Mouse (Mus musculus): Measurements from ENCODE around the gene Uck1. TPM values are rescaled to one million over a fixed set of nuclear protein-coding genes. Genes with fewer than 3 reads are reported as not detected.
"Not testable (repeated sequence)": the region's sequence is repeated elsewhere in the genome, so short reads cannot be mapped to it uniquely, and the experiment has no call there.

Gene Uck1
- 10 to 100 TPM; 52.3 to 58.5 TPM for total RNA-seq (2021)
- long read RNA-seq, transcript Uck1-201 (7 exons, 2,005 nt) = major isoform, 47 of 60 reads
- long read RNA-seq, partial matches to known transcripts = 2 of 60 reads
- long read RNA-seq, other reads (novel, unspliced or antisense) = 10 of 60 reads

GRCm38 (mm10) chr2:32259657-32260417, at the start of gene Uck1:
TSS of gene Uck1 (minus strand) at chr2:32260159.
- peak; percentile 83 to 92 for DNase-seq (ENCODE audit: low spot score in 2 of 2)

DNA sequence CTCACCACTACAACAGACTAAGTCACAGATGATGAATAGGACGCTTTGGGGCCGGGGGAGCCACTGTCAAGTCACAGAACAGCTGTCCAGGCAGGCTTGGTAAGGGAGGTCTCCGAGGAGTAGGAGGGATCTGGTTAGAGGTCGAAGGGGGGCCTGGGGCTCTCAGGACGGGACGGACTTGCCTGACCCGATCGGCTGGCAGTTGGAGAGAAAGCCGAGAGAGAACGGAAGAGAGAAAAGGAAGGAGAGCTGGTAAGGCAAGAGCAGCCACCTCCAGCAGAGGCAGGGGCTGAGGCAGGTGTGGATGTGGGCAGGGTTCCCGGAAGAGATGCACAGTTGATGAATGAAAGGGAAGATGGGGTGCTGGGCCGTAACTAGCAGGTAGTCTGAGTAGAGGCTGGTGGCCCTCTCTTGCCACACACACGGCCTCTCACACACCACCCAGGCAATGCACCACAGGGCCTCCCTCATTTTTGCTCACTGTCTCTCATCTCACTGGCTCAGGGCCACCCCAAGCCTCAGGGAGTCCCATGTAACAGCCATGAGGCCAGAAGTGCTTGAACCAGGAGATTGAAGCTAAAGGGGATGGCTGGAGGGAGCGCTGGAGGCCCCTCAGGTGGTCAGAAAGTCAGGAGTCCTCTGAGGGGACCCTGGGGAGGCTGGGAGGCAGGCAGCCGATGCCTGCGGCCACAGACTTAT, 49.1 kb upstream of the Uck1 start:
- no peak for DNase-seq (ENCODE audit: low spot score in 2 of 2)

- DNase-seq (ENCODE audit: low spot score in 2 of 2) = peak; percentile 64 to 87
Observed at GRCm38 (mm10) chr2:32307941-32308760, 48.2 kb upstream of the Uck1 start.

- no peak for DNase-seq (ENCODE audit: low spot score in 2 of 2)
Observed at GRCm38 (mm10) chr2:32307247-32307798, 47.4 kb upstream of the Uck1 start.

- no peak for DNase-seq (ENCODE audit: low spot score in 2 of 2)
Observed at GRCm38 (mm10) chr2:32306176-32306575, 46.2 kb upstream of the Uck1 start.

DNA sequence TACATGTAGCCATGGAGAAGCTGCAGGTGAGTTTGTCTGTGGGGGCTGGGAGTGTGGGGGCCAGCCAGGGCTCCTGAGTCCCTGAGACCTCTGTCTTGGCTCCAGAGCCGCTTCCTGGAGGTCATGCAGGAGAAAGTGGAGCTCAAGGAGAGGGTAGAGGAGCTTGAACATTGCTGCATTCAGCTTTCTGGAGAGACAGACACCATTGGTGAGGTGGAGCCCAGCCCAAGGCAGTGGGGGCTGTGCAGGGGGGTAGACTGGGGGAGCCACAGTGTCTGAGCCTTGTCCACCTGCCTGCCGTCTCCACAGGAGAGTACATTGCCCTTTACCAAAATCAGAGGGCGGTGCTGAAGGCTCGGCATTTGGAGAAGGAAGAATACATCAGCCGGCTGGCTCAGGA, 45.7 kb upstream of the Uck1 start:
- DNase-seq (ENCODE audit: low spot score in 2 of 2) = peak in 1 of 2 experiments; percentile 12

GRCm38 (mm10) chr2:32304145-32304832, 44.3 kb upstream of the Uck1 start:
- DNase-seq (ENCODE audit: low spot score in 2 of 2) = peak in 1 of 2 experiments; percentile 79

- no peak for DNase-seq (ENCODE audit: low spot score in 2 of 2)
Observed at GRCm38 (mm10) chr2:32302952-32303351, 43.0 kb upstream of the Uck1 start.

GRCm38 (mm10) chr2:32299469-32299868, 39.5 kb upstream of the Uck1 start:
- DNase-seq (ENCODE audit: low spot score in 2 of 2) = no peak

- not testable (repeated sequence) for DNase-seq (ENCODE audit: low spot score in 2 of 2)
Observed at GRCm38 (mm10) chr2:32295842-32296241, 35.9 kb upstream of the Uck1 start.

DNA sequence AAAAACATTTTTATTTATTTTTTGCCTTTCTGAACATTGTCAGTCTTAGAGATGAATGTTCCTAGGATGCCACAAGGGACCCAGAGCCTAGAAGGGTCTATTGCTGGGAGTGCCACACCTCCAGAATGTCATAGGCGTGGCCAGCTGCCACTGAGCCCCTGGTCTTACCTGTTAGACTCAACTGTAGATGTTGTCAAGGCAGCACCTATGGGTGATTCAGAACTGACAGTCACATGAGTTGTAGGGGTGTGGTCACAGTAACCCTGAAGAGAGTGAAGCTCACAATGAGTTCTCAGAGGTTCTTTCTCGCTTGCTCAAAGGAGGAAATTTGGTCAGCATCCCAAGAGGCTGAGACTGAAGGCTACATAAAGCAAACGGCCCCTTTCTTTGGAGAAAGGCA, 35.3 kb upstream of the Uck1 start:
- no peak for DNase-seq (ENCODE audit: low spot score in 2 of 2)

DNA sequence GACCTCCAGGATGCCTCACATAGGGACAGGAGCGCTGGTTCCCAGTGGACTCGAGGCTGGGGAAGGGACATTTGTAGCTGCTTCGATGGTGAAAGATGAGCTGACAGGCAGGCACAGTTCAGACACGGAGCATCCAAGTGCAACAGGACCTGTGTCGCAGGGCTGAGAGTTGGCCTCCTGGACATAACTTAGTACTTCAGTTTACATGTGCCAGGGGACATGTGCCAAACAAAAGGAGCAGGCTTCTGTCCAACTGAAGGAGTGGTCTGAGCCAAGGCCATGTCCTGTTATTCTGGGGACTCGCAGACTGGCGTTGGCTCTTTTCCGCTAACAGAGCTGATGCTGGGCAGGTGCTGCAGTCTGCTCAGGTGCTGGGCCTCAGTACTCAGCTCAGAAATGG, 34.4 kb upstream of the Uck1 start:
- no peak for DNase-seq (ENCODE audit: low spot score in 2 of 2)

DNA sequence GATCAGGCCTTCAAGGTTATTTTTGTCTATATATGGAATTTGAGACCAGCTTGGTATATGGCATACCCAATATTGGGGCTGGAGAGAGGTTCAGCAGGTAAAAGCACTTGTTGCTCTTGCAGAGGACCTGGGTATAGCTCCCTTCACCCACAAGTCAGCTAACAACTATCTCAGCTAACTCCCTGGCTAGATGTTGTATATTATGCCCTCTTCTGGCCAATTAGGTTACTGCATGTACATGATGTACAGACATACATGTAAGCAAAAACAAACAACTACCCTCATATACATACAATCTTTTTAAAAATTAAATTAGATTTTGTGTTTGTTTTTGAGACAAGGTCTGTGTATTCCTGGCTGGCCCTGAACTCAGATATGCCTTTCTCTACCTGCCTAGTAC, 29.6 kb upstream of the Uck1 start:
- DNase-seq (ENCODE audit: low spot score in 2 of 2) = no peak

DNA sequence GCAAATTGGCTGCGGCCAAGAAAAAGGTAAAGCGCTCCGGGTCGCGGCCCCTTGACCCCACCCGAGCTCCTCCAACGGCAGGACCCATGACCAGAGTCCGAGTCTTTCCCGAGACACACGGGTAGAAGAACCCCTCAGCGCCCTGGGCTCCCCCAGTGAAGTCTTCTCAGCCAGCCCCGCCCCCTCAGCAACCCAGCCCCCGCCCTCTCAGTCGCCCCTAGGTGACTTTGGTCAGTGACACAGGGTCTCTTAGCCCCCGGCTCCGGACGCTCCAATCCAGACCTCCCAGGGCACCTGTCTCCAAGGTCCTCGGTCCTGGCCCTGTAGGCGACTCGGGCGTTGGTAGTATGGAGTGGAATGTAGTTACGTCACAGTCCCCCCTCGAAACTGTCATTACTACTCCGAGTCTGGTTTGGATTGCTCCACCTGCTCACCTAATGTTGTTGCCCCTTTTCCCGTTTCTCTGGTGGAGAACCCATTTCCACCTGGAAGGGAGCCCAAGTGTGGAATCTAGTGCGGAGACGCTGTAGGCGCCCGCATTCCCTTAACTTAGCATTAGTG, 28.5 kb upstream of the Uck1 start:
- DNase-seq (ENCODE audit: low spot score in 2 of 2) = no peak

GRCm38 (mm10) chr2:32287923-32288367, 28.0 kb upstream of the Uck1 start, which contains the start of gene Swi5:
TSS of gene Swi5 (minus strand) at chr2:32288075.
- peak; percentile 95 to 99 for DNase-seq (ENCODE audit: low spot score in 2 of 2)

DNA sequence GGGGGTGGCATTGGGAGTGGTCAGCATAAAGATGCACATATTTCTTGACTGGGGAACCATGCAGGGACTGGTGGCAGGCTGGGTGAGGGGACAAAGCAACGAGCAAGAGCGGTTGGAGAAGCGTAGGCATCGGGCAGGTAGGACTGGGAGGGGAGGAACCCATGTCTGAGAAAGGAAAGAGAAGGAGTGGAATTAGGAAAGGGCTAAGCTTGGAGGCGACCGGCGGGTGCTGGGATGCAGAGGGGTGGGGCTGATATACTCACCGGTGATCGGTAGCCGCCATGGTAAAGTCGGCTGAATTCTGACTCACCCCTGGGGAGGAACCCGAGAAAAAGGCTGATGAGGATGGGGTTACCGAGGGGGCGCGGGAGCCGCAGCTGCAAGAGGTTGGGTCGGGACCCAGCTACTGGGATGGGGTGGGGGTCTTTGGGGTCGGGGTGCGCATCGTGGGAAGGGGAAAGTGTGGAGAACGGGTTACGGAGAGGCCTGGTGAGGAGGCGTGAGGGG, 27.4 kb upstream of the Uck1 start, which contains the start of gene Golga2:
Golga2 (plus strand) TSS at position 51 of the 507 bp plus-strand sequence.
- DNase-seq (ENCODE audit: low spot score in 2 of 2) = no peak

GRCm38 (mm10) chr2:32283986-32284385, 24.0 kb upstream of the Uck1 start:
- no peak for DNase-seq (ENCODE audit: low spot score in 2 of 2)

DNA sequence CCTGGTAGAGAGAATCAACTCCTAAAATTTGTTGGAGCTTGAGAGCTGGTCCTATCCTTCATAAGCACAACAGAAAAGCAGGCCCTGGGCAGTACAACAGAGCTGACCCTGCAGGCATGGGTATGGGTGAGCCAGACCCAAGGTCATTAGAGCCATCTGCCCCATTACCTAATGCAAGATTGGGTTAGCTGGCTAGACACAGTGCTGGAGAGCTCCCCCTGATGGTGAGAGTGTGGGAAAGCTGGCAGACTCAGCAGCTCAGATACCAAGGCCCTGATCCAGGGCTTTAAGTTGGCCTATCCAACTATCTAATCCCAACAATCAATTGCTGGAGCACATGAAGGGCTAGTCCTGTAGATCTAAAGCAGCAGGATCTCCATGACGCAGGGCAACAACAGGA, 22.8 kb upstream of the Uck1 start:
- DNase-seq (ENCODE audit: low spot score in 2 of 2) = peak in 1 of 2 experiments; percentile 62

GRCm38 (mm10) chr2:32282289-32282688, 22.3 kb upstream of the Uck1 start:
- no peak for DNase-seq (ENCODE audit: low spot score in 2 of 2)

DNA sequence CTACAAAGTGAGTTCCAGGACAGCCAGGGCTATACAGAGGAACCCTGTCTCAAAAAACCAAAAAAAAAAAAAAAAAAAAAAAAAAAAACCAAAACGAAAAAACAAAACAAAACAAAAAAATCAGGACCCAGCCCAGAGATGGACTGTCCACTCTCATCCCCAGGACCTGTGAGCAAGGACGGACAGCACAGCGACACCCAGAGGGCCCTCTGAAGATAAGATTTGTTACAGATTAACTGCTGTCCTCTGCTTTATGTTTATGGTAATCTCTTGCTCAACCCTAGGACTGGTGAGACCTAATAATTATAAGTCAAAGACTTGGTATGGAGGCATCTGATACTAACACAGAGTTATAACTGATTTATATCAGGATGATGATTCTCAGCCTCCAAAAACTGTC, 15.9 kb upstream of the Uck1 start:
- no peak for DNase-seq (ENCODE audit: low spot score in 2 of 2)

Measured in layer of hippocampus, adult 18-20 months (tissue).